Mouse (Mus musculus): ENCODE data around the gene Ptgr2. TPM values are rescaled to one million over a fixed set of nuclear protein-coding genes. Genes with fewer than 3 reads are reported as not detected.
A peak's percentile ranks its signal among the peaks of the same experiment; 100 is the strongest.
"Not testable (repeated sequence)": the region's sequence is repeated elsewhere in the genome, so short reads cannot be mapped to it uniquely, and the experiment has no call there.

Gene Ptgr2
- polyA plus RNA-seq (2016; fragmentation: Nextera tagmentation; extraction: Ambion mirVana) = 13.2 and 13.4 TPM in 2 replicates

GRCm38 (mm10) chr12:84284885-84285592, at the start of gene Ptgr2:
Gene Ptgr2, plus strand, starts transcription at chr12:84285232.
- WGBS = under 1% methylated on average over 39 of the region's 39 CpGs

GRCm38 (mm10) chr12:84235577-84235976, 49.5 kb upstream of the Ptgr2 start:
- 89% methylated on average over 6 of the region's 6 CpGs for WGBS
- Histone ChIP-seq H3K9me3 (no peaks in the 10 kb centered on the region), H3K27ac (no peak overlapping the region), H3K27me3 (no peaks in the 10 kb centered on the region), H3K4me2 (no peak overlapping the region), H3K36me3 (no peaks in the 10 kb centered on the region), H3K4me1 (replicated peaks) (0 out of 2 replicates have a peak, but pooled peaks cover 3% of the 10 kb centered on the region), H3K4me3 (replicated peaks) (no peak overlapping the region), H3K9ac (replicated peaks) (no peak overlapping the region)
- ATAC-seq (ENCODE audit: insufficient number of reproducible peaks, insufficient read depth, low FRiP score, low TSS enrichment, low read depth) = no peak

More at GRCm38 (mm10) chr12:84284885-84285592, at the start of gene Ptgr2:
- H3K9ac ChIP-seq (replicated peaks) = peak within 1 kb of the TSS; percentile 57
- H3K9me3 ChIP-seq = no peaks in the 10 kb centered on the region
- H3K4me1 ChIP-seq (replicated peaks) = peaks cover 13% of the 10 kb centered on the region; the same call in 1 of the 2 replicates
- ATAC-seq (ENCODE audit: insufficient number of reproducible peaks, insufficient read depth, low FRiP score, low TSS enrichment, low read depth) = peak; percentile 87
- H3K4me2 ChIP-seq = peak within 1 kb of the TSS; percentile 73
- no peaks in the 10 kb centered on the region; the same call in 1 of the 2 replicates for H3K27me3 ChIP-seq
- H3K4me3 ChIP-seq (replicated peaks) = peak within 1 kb of the TSS; percentile 57
- no peak within 1 kb of the TSS for H3K27ac ChIP-seq
- no peaks in the 10 kb centered on the region for H3K36me3 ChIP-seq

GRCm38 (mm10) chr12:84235981-84236752, 48.9 kb upstream of the Ptgr2 start:
- H3K36me3 ChIP-seq = no peaks in the 10 kb centered on the region
- H3K9me3 ChIP-seq = no peaks in the 10 kb centered on the region
- WGBS = 78% methylated on average over 10 of the region's 10 CpGs
- H3K4me3 ChIP-seq (replicated peaks) = no peak overlapping the region
- no peak overlapping the region for H3K9ac ChIP-seq (replicated peaks)
- 0 out of 2 replicates have a peak, but pooled peaks cover 3% of the 10 kb centered on the region for H3K4me1 ChIP-seq (replicated peaks)
- H3K4me2 ChIP-seq = no peak overlapping the region
- H3K27me3 ChIP-seq = no peaks in the 10 kb centered on the region
- ATAC-seq (ENCODE audit: insufficient number of reproducible peaks, insufficient read depth, low FRiP score, low TSS enrichment, low read depth) = no peak
- no peak overlapping the region for H3K27ac ChIP-seq

GRCm38 (mm10) chr12:84237036-84237435, 48.0 kb upstream of the Ptgr2 start:
- H3K36me3 ChIP-seq; H3K4me2 ChIP-seq; H3K9ac ChIP-seq (replicated peaks); H3K27me3 ChIP-seq; H3K4me3 ChIP-seq (replicated peaks); H3K9me3 ChIP-seq; ATAC-seq (ENCODE audit: insufficient number of reproducible peaks, insufficient read depth, low FRiP score, low TSS enrichment, low read depth); H3K27ac ChIP-seq; H3K4me1 ChIP-seq (replicated peaks): not testable (repeated sequence)
- WGBS = 87% methylated on average over 5 of the region's 5 CpGs

- Histone ChIP-seq H3K4me3 (replicated peaks) (no peak overlapping the region), H3K36me3 (no peaks in the 10 kb centered on the region), H3K27ac (no peak overlapping the region), H3K4me1 (replicated peaks) (0 out of 2 replicates have a peak, but pooled peaks cover 3% of the 10 kb centered on the region), H3K4me2 (no peak overlapping the region), H3K9ac (replicated peaks) (no peak overlapping the region), H3K27me3 (no peaks in the 10 kb centered on the region), H3K9me3 (no peaks in the 10 kb centered on the region)
- ATAC-seq (ENCODE audit: insufficient number of reproducible peaks, insufficient read depth, low FRiP score, low TSS enrichment, low read depth) = no peak
- 84% methylated on average over 7 of the region's 7 CpGs for WGBS
Measured at GRCm38 (mm10) chr12:84243076-84243770, 41.8 kb upstream of the Ptgr2 start.

- no peak overlapping the region for H3K4me2 ChIP-seq
- ATAC-seq (ENCODE audit: insufficient number of reproducible peaks, insufficient read depth, low FRiP score, low TSS enrichment, low read depth) = no peak
- no peaks in the 10 kb centered on the region for H3K36me3 ChIP-seq
- H3K4me3 ChIP-seq (replicated peaks) = no peak overlapping the region
- no peak overlapping the region for H3K9ac ChIP-seq (replicated peaks)
- no peak overlapping the region for H3K27ac ChIP-seq
- no peaks in the 10 kb centered on the region for H3K9me3 ChIP-seq
- no peaks in the 10 kb centered on the region for H3K4me1 ChIP-seq (replicated peaks)
- H3K27me3 ChIP-seq = no peaks in the 10 kb centered on the region
- WGBS = 81% methylated on average over 5 of the region's 5 CpGs
Measured at GRCm38 (mm10) chr12:84245683-84246082, 39.3 kb upstream of the Ptgr2 start.

GRCm38 (mm10) chr12:84249217-84249616, 35.8 kb upstream of the Ptgr2 start:
- 12% methylated on average over 3 of the region's 3 CpGs for WGBS
- ATAC-seq (ENCODE audit: insufficient number of reproducible peaks, insufficient read depth, low FRiP score, low TSS enrichment, low read depth) = no peak
- Histone ChIP-seq H3K27me3 (no peaks in the 10 kb centered on the region), H3K27ac (no peak overlapping the region), H3K4me3 (replicated peaks) (no peak overlapping the region), H3K4me2 (no peak overlapping the region), H3K36me3 (no peaks in the 10 kb centered on the region), H3K9ac (replicated peaks) (no peak overlapping the region), H3K9me3 (no peaks in the 10 kb centered on the region), H3K4me1 (replicated peaks) (no peaks in the 10 kb centered on the region)

- Histone ChIP-seq H3K36me3 (no peaks in the 10 kb centered on the region), H3K4me1 (replicated peaks) (no peaks in the 10 kb centered on the region), H3K27ac (no peak overlapping the region), H3K4me2 (no peak overlapping the region), H3K27me3 (no peaks in the 10 kb centered on the region), H3K4me3 (replicated peaks) (no peak overlapping the region), H3K9ac (replicated peaks) (no peak overlapping the region), H3K9me3 (no peaks in the 10 kb centered on the region)
- WGBS = 86% methylated on average over 5 of the region's 5 CpGs
- no peak for ATAC-seq (ENCODE audit: insufficient number of reproducible peaks, insufficient read depth, low FRiP score, low TSS enrichment, low read depth)
Measured at GRCm38 (mm10) chr12:84252811-84253210, 32.2 kb upstream of the Ptgr2 start.

GRCm38 (mm10) chr12:84254886-84255285, 30.1 kb upstream of the Ptgr2 start:
- Histone ChIP-seq H3K4me1 (replicated peaks) (no peaks in the 10 kb centered on the region), H3K27ac (no peak overlapping the region), H3K27me3 (no peaks in the 10 kb centered on the region), H3K9me3 (no peaks in the 10 kb centered on the region), H3K36me3 (no peaks in the 10 kb centered on the region), H3K4me3 (replicated peaks) (no peak overlapping the region), H3K9ac (replicated peaks) (no peak overlapping the region), H3K4me2 (no peak overlapping the region)
- no peak for ATAC-seq (ENCODE audit: insufficient number of reproducible peaks, insufficient read depth, low FRiP score, low TSS enrichment, low read depth)
- 69% methylated on average over 5 of the region's 5 CpGs for WGBS

- no peaks in the 10 kb centered on the region for H3K4me1 ChIP-seq (replicated peaks)
- H3K9ac ChIP-seq (replicated peaks) = no peak overlapping the region
- H3K4me3 ChIP-seq (replicated peaks) = no peak overlapping the region
- 59% methylated on average over 7 of the region's 7 CpGs for WGBS
- no peak overlapping the region for H3K4me2 ChIP-seq
- no peaks in the 10 kb centered on the region for H3K36me3 ChIP-seq
- no peaks in the 10 kb centered on the region for H3K27me3 ChIP-seq
- no peak overlapping the region for H3K27ac ChIP-seq
- no peaks in the 10 kb centered on the region for H3K9me3 ChIP-seq
- no peak for ATAC-seq (ENCODE audit: insufficient number of reproducible peaks, insufficient read depth, low FRiP score, low TSS enrichment, low read depth)
Measured at GRCm38 (mm10) chr12:84260363-84260762, 24.7 kb upstream of the Ptgr2 start.

GRCm38 (mm10) chr12:84267264-84267663, 17.8 kb upstream of the Ptgr2 start:
- no peak for ATAC-seq (ENCODE audit: insufficient number of reproducible peaks, insufficient read depth, low FRiP score, low TSS enrichment, low read depth)
- Histone ChIP-seq H3K4me2 (no peak overlapping the region), H3K27me3 (no peaks in the 10 kb centered on the region), H3K27ac (no peak overlapping the region), H3K4me3 (replicated peaks) (no peak overlapping the region), H3K9ac (replicated peaks) (no peak overlapping the region), H3K36me3 (no peaks in the 10 kb centered on the region), H3K4me1 (replicated peaks) (no peaks in the 10 kb centered on the region), H3K9me3 (no peaks in the 10 kb centered on the region)
- 69% methylated on average over 2 of the region's 2 CpGs for WGBS
